Mouse (Mus musculus) cerebellum, adult 2 months (tissue): ENCODE data around the gene Dscaml1. TPM values are rescaled to one million over a fixed set of nuclear protein-coding genes. Genes with fewer than 3 reads are reported as not detected.
A peak's percentile ranks its signal among the peaks of the same experiment; 100 is the strongest.

Source experiments
- DNase-seq, 2 experiments: peaks; one replicate each; pipeline ENCODE4 v3.0.0; 2021
- H3K27ac ChIP-seq: fragments of 200-500 bp; 2 replicates; pipeline ENCODE4 v1.5.1; 2012; ENCODE audit warnings: low read length, control low read depth, inconsistent platforms; ENCODE audit not compliant: insufficient read depth
- H3K27me3 ChIP-seq: fragments of 200-500 bp; 2 replicates; pipeline ENCODE4 v1.6.1; 2012; ENCODE audit warnings: inconsistent platforms, mild to moderate bottlenecking, low read length, moderate library complexity; ENCODE audit not compliant: control insufficient read depth, insufficient read depth
- H3K4me1 ChIP-seq: fragments of 200-500 bp; 2 replicates; pipeline ENCODE4 v1.6.1; 2011; ENCODE audit warnings: low read length; ENCODE audit not compliant: control insufficient read depth, insufficient read depth
- H3K4me3 ChIP-seq: fragments of 200-500 bp; replicated peaks from 2 replicates; pipeline ENCODE3; 2011; ENCODE audit warnings: mild to moderate bottlenecking, low read depth, low read length, control low read depth; ENCODE audit not compliant: insufficient read depth
- CTCF ChIP-seq: fragments of 200-500 bp; IDR thresholded peaks from 2 replicates; pipeline ENCODE4 v1.5.1; 2011; ENCODE audit warnings: low read depth, mild to moderate bottlenecking, control low read depth, low read length, moderate library complexity, borderline replicate concordance; ENCODE audit not compliant: insufficient read depth
- POLR2A ChIP-seq: fragments of 200-500 bp; IDR thresholded peaks from 2 replicates; pipeline ENCODE4 v1.6.1; 2011; ENCODE audit warnings: low read length, control low read depth, borderline replicate concordance; ENCODE audit not compliant: insufficient read depth
- WGBS: fragments of 180-500 bp; shearing (Covaris S2); methylation state at CpG from one replicate; pipeline ENCODE4 v1.1.7; 2018; 5-methylcytosine and 5-hydroxymethylcytosine counted together
- polyA plus RNA-seq: library from polyadenylated mRNA; depleted of rRNA; stranded (reverse); fragments of >200 nt; gene quantifications from 2 replicates; pipeline ENCODE4 v1.2.3, GENCODE M21; 2012

Dscaml1 gene
- polyA plus RNA-seq, 1 experiment = 23.4 TPM

DNA sequence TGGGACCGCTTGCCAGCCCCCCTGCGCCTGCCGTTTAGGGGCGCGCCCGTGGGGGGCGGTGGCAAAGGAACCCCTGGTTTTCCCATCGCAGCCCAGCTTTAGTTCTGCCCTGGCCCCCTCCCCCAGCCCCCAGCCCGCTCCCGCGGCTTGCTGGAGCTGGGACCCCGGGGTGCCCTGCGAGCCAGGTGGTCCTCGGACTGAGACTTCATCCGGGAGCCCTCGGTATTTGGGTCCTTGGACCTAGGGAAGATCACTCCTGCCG, 4.2 kb downstream of the Dscaml1 start:
- no peak for DNase-seq
- H3K4me1 ChIP-seq = peaks cover 31% of the 10 kb centered on the region
- under 1% methylated on average over 13 of the region's 17 CpGs for WGBS
- peak overlapping the region; percentile 87 for H3K4me3 ChIP-seq
- TF ChIP-seq CTCF = no peak
- TF ChIP-seq POLR2A = no peak
- no peaks in the 10 kb centered on the region for H3K27me3 ChIP-seq
- H3K27ac ChIP-seq = peak overlapping the region; percentile 26; the same call in 1 of the 2 replicates

DNA sequence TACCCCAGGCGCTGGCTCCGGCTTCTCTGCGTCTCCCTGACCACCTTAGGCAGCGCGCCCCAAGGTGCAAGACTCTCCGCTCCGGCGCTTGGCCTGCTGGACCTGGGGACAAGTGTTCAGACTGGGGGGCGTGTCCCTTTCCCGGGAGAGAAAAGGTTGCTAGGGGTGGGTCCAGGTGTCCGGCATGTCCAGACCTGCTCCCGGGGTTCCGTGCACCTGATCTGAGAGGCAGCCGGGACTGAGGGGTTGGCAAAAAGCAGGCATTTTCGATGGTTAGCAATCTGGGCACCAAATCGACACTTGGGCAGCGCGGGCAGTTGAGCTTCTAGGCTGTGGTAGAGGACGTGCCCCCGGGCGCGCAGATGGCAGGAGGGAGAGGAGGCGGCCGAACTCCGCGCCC, 4.7 kb downstream of the Dscaml1 start:
- TF ChIP-seq POLR2A (no peak), CTCF (no peak)
- peak overlapping the region; percentile 87 for H3K4me3 ChIP-seq
- peaks cover 29% of the 10 kb centered on the region for H3K4me1 ChIP-seq
- 1% methylated on average over 26 of the region's 26 CpGs for WGBS
- H3K27ac ChIP-seq = peak overlapping the region; percentile 50; the same call in 1 of the 2 replicates
- DNase-seq = peak; percentile 62 to 70
- no peaks in the 10 kb centered on the region for H3K27me3 ChIP-seq

DNA sequence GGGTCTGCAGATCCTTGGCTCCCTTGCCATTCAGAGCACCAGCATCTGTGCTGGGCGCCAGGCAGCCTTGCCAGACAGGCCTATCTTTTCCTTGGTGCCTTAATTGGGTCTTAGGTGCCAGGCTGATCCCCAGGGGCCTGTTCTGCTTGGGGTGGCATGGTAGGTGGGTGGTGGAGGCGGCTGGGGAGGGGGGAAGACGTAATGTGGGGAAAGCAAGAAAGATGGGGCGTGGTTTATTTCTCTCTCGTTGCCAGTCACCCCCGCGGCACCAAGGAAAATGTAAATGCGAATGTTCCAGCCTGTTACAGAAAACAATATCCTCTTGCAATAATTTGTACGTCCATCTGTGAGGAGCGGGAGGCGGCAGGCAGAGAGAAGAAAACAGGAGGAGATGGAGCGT, 6.2 kb downstream of the Dscaml1 start:
- Histone ChIP-seq H3K27ac (peak overlapping the region; percentile 50; the same call in 1 of the 2 replicates), H3K4me3 (peak overlapping the region; percentile 29), H3K27me3 (no peaks in the 10 kb centered on the region), H3K4me1 (peaks cover 17% of the 10 kb centered on the region)
- TF ChIP-seq POLR2A (no peak), CTCF (no peak)
- WGBS = 65% methylated on average over 12 of the region's 12 CpGs
- DNase-seq = no peak

GRCm38 (mm10) chr9:45433119-45433518, 6.7 kb downstream of the Dscaml1 start:
- TF ChIP-seq POLR2A (no peak), CTCF (no peak)
- Histone ChIP-seq H3K27me3 (no peaks in the 10 kb centered on the region), H3K4me1 (peaks cover 14% of the 10 kb centered on the region), H3K4me3 (no peak overlapping the region), H3K27ac (no peak overlapping the region)
- DNase-seq = no peak
- 64% methylated on average over 9 of the region's 9 CpGs for WGBS

GRCm38 (mm10) chr9:45434171-45434570, 7.7 kb downstream of the Dscaml1 start:
- 79% methylated on average over 2 of the region's 2 CpGs for WGBS
- Histone ChIP-seq H3K4me3 (no peak overlapping the region), H3K4me1 (peaks cover 17% of the 10 kb centered on the region), H3K27ac (no peak overlapping the region), H3K27me3 (no peaks in the 10 kb centered on the region)
- DNase-seq = no peak
- no peak for TF ChIP-seq CTCF
- TF ChIP-seq POLR2A = no peak

DNA sequence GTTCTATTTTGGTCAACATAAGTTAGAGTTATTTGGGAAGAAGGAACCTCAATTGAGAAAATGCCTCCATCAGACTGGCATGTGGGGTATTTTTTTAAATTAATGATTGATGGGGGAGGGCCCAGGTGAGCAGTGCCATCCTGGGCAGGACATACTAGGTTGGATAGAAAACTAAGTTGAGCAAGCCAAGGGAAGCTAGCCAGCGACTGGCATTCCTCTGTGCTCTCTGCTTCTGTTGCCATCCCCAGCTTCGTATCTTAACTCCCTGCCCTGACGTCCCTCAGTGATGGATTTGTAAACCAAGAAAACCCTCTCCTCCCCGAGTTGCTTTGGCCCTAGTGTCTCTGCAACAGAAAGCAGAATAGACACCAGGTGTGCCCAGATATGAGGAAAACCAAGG, 12.6 kb downstream of the Dscaml1 start:
- peaks cover 17% of the 10 kb centered on the region for H3K4me1 ChIP-seq
- DNase-seq = no peak
- no peak for TF ChIP-seq POLR2A
- no peak for TF ChIP-seq CTCF
- H3K27me3 ChIP-seq = no peaks in the 10 kb centered on the region
- no peak overlapping the region for H3K4me3 ChIP-seq
- H3K27ac ChIP-seq = no peak overlapping the region
- WGBS = 26% methylated on average over 4 of the region's 4 CpGs

GRCm38 (mm10) chr9:45440083-45440784, 13.8 kb downstream of the Dscaml1 start:
- DNase-seq = no peak
- WGBS = 86% methylated on average over 16 of the region's 16 CpGs
- Histone ChIP-seq H3K4me3 (no peak overlapping the region), H3K4me1 (peaks cover 17% of the 10 kb centered on the region), H3K27ac (no peak overlapping the region), H3K27me3 (no peaks in the 10 kb centered on the region)
- TF ChIP-seq CTCF = no peak

DNA sequence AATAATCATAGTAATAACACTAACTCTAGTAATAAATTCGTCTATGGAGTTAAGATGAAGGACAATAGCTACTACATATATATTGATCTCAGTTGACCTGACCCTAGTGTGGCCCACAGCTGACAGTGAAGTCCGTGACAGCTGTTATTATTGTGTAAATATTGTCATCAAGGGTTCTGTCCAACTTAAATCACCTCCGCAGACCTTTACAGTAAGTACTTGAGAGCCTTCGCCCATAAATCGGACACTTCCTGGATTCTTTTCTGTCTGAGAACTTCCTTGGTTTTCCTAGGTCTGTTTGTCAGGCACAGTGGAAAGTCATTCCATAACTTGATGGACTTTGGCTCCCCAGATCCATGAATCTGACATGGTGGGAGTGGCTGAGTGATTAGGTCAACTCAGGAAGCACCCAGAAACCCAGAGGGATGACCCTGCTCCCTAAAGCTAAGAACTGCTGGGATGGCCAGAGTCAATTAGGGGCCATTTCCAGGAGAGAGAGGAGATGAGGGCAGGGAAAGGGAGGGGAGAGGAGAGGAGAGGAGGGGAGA, 17.9 kb downstream of the Dscaml1 start:
- no peak for DNase-seq
- no peak overlapping the region for H3K4me3 ChIP-seq
- 91% methylated on average over 5 of the region's 5 CpGs for WGBS
- no peaks in the 10 kb centered on the region for H3K27me3 ChIP-seq
- no peak overlapping the region for H3K27ac ChIP-seq
- TF ChIP-seq POLR2A (no peak), CTCF (no peak)
- peaks cover 19% of the 10 kb centered on the region for H3K4me1 ChIP-seq
